ENCODE assay signal across 17 mouse cellular contexts in the genomic region with DNA sequence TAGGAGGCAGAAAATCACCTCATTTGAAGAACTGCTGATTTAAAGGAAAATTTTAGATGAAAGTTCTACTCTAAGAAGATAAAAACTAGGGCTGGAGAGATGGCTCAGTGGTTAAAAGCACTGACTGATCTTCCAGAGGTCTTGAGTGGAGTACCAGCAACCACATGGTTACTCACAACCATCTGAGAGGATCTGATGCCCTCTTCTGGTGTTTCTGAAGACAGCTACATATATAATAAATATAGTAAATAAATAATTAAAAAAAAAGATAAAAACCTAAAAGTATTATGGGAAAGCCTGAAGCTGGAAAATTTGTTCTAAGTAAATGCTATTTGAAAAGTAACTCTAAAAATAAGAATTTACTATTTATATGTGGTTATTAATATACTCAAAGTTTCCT. TPM values are rescaled to one million over a fixed set of nuclear protein-coding genes. Genes with fewer than 3 reads are reported as not detected.
DNase-seq lines count a peak whose midpoint lies in the region; ATAC-seq and TF ChIP-seq lines count a peak whose summit lies in the region.
"Had no signal": no experiment of that assay in that cellular context is flagged by ENCODE, and none has a peak within 500 bp of the region (broad histone marks: within the 10 kb centered on the region; RNA-seq: fewer than 3 reads in every experiment).

No protein-coding gene starts in this region.

- in situ Hi-C loops in Patski (cut with MboI; ENCODE audit: low pct_unique_long_range_greater_than_20kb): loop anchor here (5.0 to 10.0 kb wide), 2 partner anchors 54 to 692 kb away; no protein-coding TSS in a partner anchor

- no peak overlapping the region for H3K27ac ChIP-seq in liver, postnatal 0 days (ENCODE audit: low read depth)
- no peak overlapping the region for H3K27ac ChIP-seq in kidney, embryonic 14.5 days (ENCODE audit: low read depth, low read length)
- H3K27ac ChIP-seq: embryonic facial prominence, embryonic 13.5 days; forebrain, embryonic 12.5 days; hindbrain, embryonic 15.5 days had no signal

- TF ChIP-seq EP300 in liver, postnatal 0 days (IDR thresholded peaks at IDR 0.05; ENCODE audit: low read depth): no peak

- CTCF ChIA-PET in Patski (lab: Charles Lee): interaction anchor here (1.0 to 1.7 kb wide), 4 partner anchors 10 to 174 kb away, joined by 3 to 7 read pairs (median 4); no protein-coding TSS in a partner anchor

- no peak for ATAC-seq in liver, postnatal 0 days
- no peak for ATAC-seq in Patski
- ATAC-seq in kidney, embryonic 14.5 days (ENCODE audit: low FRiP score, low TSS enrichment): no peak
- no peak for ATAC-seq in megakaryocyte progenitor cell, adult 5-6 weeks (replicated peaks; ENCODE audit: poor library complexity)
- ATAC-seq: forebrain, embryonic 16.5 days had no signal

- no peak overlapping the region for H3K4me2 ChIP-seq in liver, postnatal 0 days (ENCODE audit: low read depth, low read length)
- no peak overlapping the region for H3K4me2 ChIP-seq in kidney, embryonic 14.5 days (replicated peaks; ENCODE audit: low read depth, low read length)
- H3K4me2 ChIP-seq: embryonic facial prominence, embryonic 13.5 days; forebrain, embryonic 12.5 days; heart, embryonic 12.5 days; hindbrain, embryonic 15.5 days had no signal

- H3K4me3 ChIP-seq in liver, postnatal 0 days (ENCODE audit: low read depth, low read length): no peak overlapping the region
- no peak overlapping the region for H3K4me3 ChIP-seq in kidney, embryonic 14.5 days (ENCODE audit: low read length)
- H3K4me3 ChIP-seq: embryonic facial prominence, embryonic 13.5 days; forebrain, embryonic 12.5 days; heart, embryonic 12.5 days; hindbrain, embryonic 15.5 days had no signal

- no peak overlapping the region for H3K9ac ChIP-seq in liver, postnatal 0 days (replicated peaks)
- no peak overlapping the region for H3K9ac ChIP-seq in kidney, embryonic 14.5 days (ENCODE audit: low read depth, low read length)
- H3K9ac ChIP-seq: embryonic facial prominence, embryonic 13.5 days; forebrain, embryonic 12.5 days; heart, embryonic 12.5 days; hindbrain, embryonic 15.5 days had no signal

- H3K4me1 ChIP-seq in liver, postnatal 0 days (ENCODE audit: insufficient read depth): 0 out of 2 replicates have a peak, but pooled peaks cover 2% of the 10 kb centered on the region
- H3K4me1 ChIP-seq in kidney, embryonic 14.5 days (ENCODE audit: control insufficient read depth, insufficient read depth, low read length): no peaks in the 10 kb centered on the region
- H3K4me1 ChIP-seq: embryonic facial prominence, embryonic 13.5 days; forebrain, embryonic 12.5 days; hindbrain, embryonic 15.5 days had no signal

- peak; percentile 22; the same call in 1 of the 2 replicates for TF ChIP-seq CTCF in liver, postnatal 0 days (IDR thresholded peaks at IDR 0.05; ENCODE audit: low read depth)
- peak; percentile 15 for TF ChIP-seq CTCF in Patski (IDR thresholded peaks at IDR 0.05)

- no peaks in the 10 kb centered on the region for H3K36me3 ChIP-seq in liver, postnatal 0 days (replicated peaks; ENCODE audit: insufficient read depth, low read length)
- H3K36me3 ChIP-seq in kidney, embryonic 14.5 days (ENCODE audit: control insufficient read depth, insufficient read depth, low read length): no peaks in the 10 kb centered on the region
- H3K36me3 ChIP-seq: embryonic facial prominence, embryonic 13.5 days; forebrain, embryonic 12.5 days; heart, embryonic 12.5 days; hindbrain, embryonic 15.5 days had no signal

- no peaks in the 10 kb centered on the region for H3K9me3 ChIP-seq in liver, postnatal 0 days (ENCODE audit: low read length)
- no peaks in the 10 kb centered on the region for H3K9me3 ChIP-seq in kidney, embryonic 14.5 days (ENCODE audit: control insufficient read depth, low read length)
- H3K9me3 ChIP-seq: embryonic facial prominence, embryonic 13.5 days; forebrain, embryonic 12.5 days; heart, embryonic 12.5 days; hindbrain, embryonic 15.5 days had no signal

- H3K27me3 ChIP-seq in liver, postnatal 0 days (ENCODE audit: insufficient read depth, low read length): no peaks in the 10 kb centered on the region
- no peaks in the 10 kb centered on the region for H3K27me3 ChIP-seq in Patski
- no peaks in the 10 kb centered on the region for H3K27me3 ChIP-seq in kidney, embryonic 14.5 days (ENCODE audit: control insufficient read depth, insufficient read depth, low read length)
- H3K27me3 ChIP-seq: embryonic facial prominence, embryonic 13.5 days; forebrain, embryonic 12.5 days; heart, embryonic 12.5 days; hindbrain, embryonic 15.5 days had no signal

- no peak for DNase-seq in liver, postnatal 0 days
- DNase-seq in liver (no peak), 3T3-L1 (ENCODE audit: low read depth, low spot score) (peak; percentile 41), 416B (ENCODE audit: low read depth) (peak; percentile 58), Patski (ENCODE audit: low read depth, low spot score) (no peak)
- DNase-seq: adrenal gland, postnatal 10 days; cerebellum, adult 11 months; cerebellum, adult 8-10 months; cerebellum, postnatal 25 days; gastrocnemius, postnatal 10 days had no signal

- POLR2A ChIA-PET in Patski (lab: Charles Lee): no interaction called here

RNA-seq across cellular contexts. Expression of a gene that starts 17.1 kb away (rescaled TPM):
- 35.9 and 42.0 TPM in 2 replicates for polyA plus RNA-seq in liver, postnatal 0 days (2015; fragmentation: Nextera tagmentation; extraction: Ambion mirVana)
- polyA plus RNA-seq in Patski (2021): 127 TPM
- 59.6 and 78.4 TPM in 2 replicates for polyA plus RNA-seq in kidney, embryonic 14.5 days (2014; fragmentation: Nextera tagmentation; extraction: Ambion mirVana)
- total RNA-seq in megakaryocyte progenitor cell, adult 5-6 weeks (2015): 77.0 and 80.8 TPM in 2 replicates
- 72.6 and 74.0 TPM in 2 replicates for total RNA-seq in megakaryocyte progenitor cell, adult 5-6 weeks (2017)

RNA-seq across cellular contexts. Expression of a gene that starts 27.6 kb away (rescaled TPM):
- polyA plus RNA-seq in liver, postnatal 0 days (2015; fragmentation: Nextera tagmentation; extraction: Ambion mirVana): 5.3 and 6.2 TPM in 2 replicates
- polyA plus RNA-seq in Patski (2021): 23.9 TPM
- polyA plus RNA-seq in kidney, embryonic 14.5 days (2014; fragmentation: Nextera tagmentation; extraction: Ambion mirVana): 10.9 and 18.0 TPM in 2 replicates
- 29.4 and 34.6 TPM in 2 replicates for total RNA-seq in megakaryocyte progenitor cell, adult 5-6 weeks (2015)
- total RNA-seq in megakaryocyte progenitor cell, adult 5-6 weeks (2017): 8.7 and 9.0 TPM in 2 replicates

Comparison
In these comparisons a context has a peak if more than half of its experiments do, and no peak if none do; other contexts are left out.
1. DNase-seq: peak in 3T3-L1 (single experiment) and 416B (single experiment); none in liver, postnatal 0 days (single experiment), liver (single experiment) and Patski (single experiment).